Mouse (Mus musculus): ENCODE data around the gene Ppp2r5a.

DNA sequence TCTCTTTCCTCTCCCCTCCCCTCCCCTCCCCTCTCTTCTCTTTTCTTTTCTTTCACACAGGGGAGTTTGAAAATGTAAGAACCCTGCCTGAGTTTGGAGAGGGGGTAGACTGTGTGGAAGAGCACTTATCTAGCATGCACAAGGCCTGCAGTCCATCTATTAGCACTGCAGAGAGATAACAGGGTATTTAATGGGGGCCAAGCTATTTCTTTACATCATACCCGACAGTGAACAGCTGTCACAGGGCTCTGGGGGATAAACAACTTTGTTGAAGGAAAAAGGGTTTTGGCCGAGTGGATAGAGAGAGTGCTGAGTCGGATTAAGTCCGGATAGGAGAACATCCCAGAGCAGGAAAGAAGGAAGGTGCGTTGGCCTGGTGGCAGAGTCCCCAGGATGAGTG lies 54.1 kb downstream of the Ppp2r5a start:
- TF ChIP-seq POLR2A (IDR thresholded peaks at IDR 0.05; ENCODE audit: control insufficient read depth, low read depth, low read length) (no peak), CTCF (IDR thresholded peaks at IDR 0.05; ENCODE audit: control insufficient read depth, insufficient read depth, insufficient replicate concordance, low read depth, low read length) (no peak)

Measured in testis, adult 2 months (tissue).